Mouse (Mus musculus) embryonic facial prominence, embryonic 14.5 days (tissue): ENCODE measurements around the gene Apbb2. TPM values are rescaled to one million over a fixed set of nuclear protein-coding genes. Genes with fewer than 3 reads are reported as not detected.

Experiments
- ATAC-seq: fragments of 200-750 bp; cut with Nextera tagmentation; 2 replicates; pipeline ENCODE4 v1.8.0; 2017; ENCODE audit warnings: low read depth, moderate number of reproducible peaks, moderate TSS enrichment
- DNase-seq: peaks from one replicate; pipeline ENCODE4 v3.0.0-alpha.2; 2015; ENCODE audit warnings: low spot score
- H3K27ac ChIP-seq: fragments of 300-500 bp; sonication (generic); replicated peaks from 2 replicates; pipeline ENCODE4 v1.5.1; 2014; ENCODE audit warnings: low read depth, mild to moderate bottlenecking, low read length, moderate library complexity
- H3K27me3 ChIP-seq: fragments of 300-500 bp; sonication (generic); replicated peaks from 2 replicates; pipeline ENCODE4 v1.6.1; 2014; ENCODE audit warnings: low read length; ENCODE audit not compliant: control insufficient read depth, insufficient read depth
- H3K36me3 ChIP-seq: fragments of 300-500 bp; sonication (generic); 2 replicates; pipeline ENCODE4 v1.6.1; 2014; ENCODE audit warnings: low read length, mixed read lengths; ENCODE audit not compliant: control insufficient read depth, insufficient read depth
- H3K4me1 ChIP-seq: fragments of 300-500 bp; sonication (generic); 2 replicates; pipeline ENCODE4 v1.6.1; 2014; ENCODE audit warnings: antibody characterized with exemption, low read length; ENCODE audit not compliant: control insufficient read depth, insufficient read depth
- H3K4me2 ChIP-seq: fragments of 300-500 bp; sonication (generic); 2 replicates; pipeline ENCODE4 v1.6.1; 2014; ENCODE audit warnings: low read depth, mild to moderate bottlenecking, low read length, moderate library complexity, mixed read lengths
- H3K4me3 ChIP-seq: fragments of 300-500 bp; sonication (generic); 2 replicates; pipeline ENCODE4 v1.5.1; 2014; ENCODE audit warnings: low read depth, mild to moderate bottlenecking, low read length
- H3K9ac ChIP-seq: fragments of 300-500 bp; sonication (generic); 2 replicates; pipeline ENCODE4 v1.6.1; 2014; ENCODE audit warnings: low read depth, mild to moderate bottlenecking, low read length, moderate library complexity, mixed read lengths
- H3K9me3 ChIP-seq: fragments of 300-500 bp; sonication (generic); 2 replicates; pipeline ENCODE4 v1.6.1; 2016; ENCODE audit warnings: low read length; ENCODE audit not compliant: control insufficient read depth
- WGBS: fragments of 180-500 bp; shearing (Covaris S2); extraction: QIAGEN DNeasy Blood & Tissue Kit; methylation state at CpG from one replicate; pipeline ENCODE4 v1.1.7; 2014; 5-methylcytosine and 5-hydroxymethylcytosine counted together
- polyA plus RNA-seq: library from polyadenylated mRNA; unstranded; fragments of >200 nt; fragmentation: Nextera tagmentation; extraction: Ambion mirVana; gene quantifications from 2 replicates; pipeline ENCODE4 v1.2.1, GENCODE M21; 2014

Apbb2 gene
- polyA plus RNA-seq, 1 experiment from 2014 or later = 39.8 TPM

DNA sequence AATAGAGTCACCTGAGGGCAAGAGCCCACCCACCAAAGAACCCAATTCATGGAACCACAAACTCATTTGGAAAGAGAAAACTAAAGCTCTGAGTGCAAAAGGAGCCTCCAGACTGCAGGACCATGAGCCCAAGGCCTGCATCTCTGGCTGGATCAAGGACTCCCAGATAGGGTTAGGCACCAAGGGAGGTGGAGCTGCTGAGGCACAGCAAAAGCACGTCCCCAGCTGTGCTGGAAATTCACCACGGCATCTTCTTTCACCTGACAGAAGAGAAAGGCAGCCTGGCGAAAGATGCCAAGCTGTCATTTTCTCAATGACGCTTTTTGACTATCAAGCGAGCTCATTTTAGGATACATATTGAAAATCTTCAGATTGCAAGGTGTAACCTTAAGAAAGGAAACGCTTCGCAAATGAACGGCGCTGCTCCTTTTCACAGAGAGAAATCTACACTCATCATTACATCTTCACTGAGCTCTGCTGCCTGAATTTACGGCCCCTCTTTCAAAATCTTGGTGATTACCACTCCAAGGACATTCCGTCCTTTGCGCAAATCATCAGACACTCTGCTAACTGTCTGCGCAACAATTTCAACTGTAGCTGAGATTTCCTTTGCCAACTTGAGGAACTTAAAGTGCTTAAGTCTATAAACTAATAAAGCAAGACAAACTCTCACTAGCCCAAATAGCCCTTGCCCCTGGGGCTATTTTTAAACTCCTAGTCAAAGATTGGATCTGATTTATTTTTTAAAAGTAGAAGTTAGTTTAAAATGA, 46.3 kb downstream of the Apbb2 start:
- no peaks in the 10 kb centered on the region for H3K27me3 ChIP-seq
- no peak for DNase-seq
- H3K27ac ChIP-seq = no peak overlapping the region

DNA sequence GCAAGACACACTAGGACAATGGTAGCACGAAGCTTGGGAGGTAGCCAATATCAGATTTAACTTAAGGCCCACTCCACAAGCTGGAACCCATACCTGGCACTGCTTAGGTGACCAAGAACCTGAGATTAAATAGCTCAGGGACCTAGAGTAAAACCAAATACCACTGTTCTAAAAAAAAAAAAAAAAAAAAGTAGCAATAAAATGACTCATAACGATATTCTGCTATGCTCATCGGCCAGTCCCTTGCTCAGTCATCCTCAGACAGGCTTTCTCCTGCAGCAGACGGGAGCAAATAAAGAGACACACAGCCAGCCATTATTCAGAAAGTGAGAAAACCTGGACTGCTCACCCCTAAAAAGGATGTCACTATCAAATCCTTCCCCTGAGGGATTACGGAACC, 47.9 kb downstream of the Apbb2 start:
- H3K27me3 ChIP-seq = no peaks in the 10 kb centered on the region
- no peak overlapping the region for H3K4me3 ChIP-seq
- H3K9me3 ChIP-seq = no peaks in the 10 kb centered on the region
- H3K36me3 ChIP-seq = no peaks in the 10 kb centered on the region
- no peak overlapping the region for H3K4me2 ChIP-seq
- H3K27ac ChIP-seq = no peak overlapping the region
- H3K4me1 ChIP-seq = no peaks in the 10 kb centered on the region; the same call in 1 of the 2 replicates
- H3K9ac ChIP-seq = no peak overlapping the region
- DNase-seq (no peak), ATAC-seq (no peak)
- 93% methylated on average over 5 of the region's 5 CpGs for WGBS

More for the DNA sequence above, 46.3 kb downstream of the Apbb2 start:
- Histone ChIP-seq H3K4me2 (no peak overlapping the region), H3K36me3 (no peaks in the 10 kb centered on the region), H3K4me1 (peaks cover 6% of the 10 kb centered on the region), H3K9ac (no peak overlapping the region), H3K4me3 (no peak overlapping the region), H3K9me3 (no peaks in the 10 kb centered on the region)
- 75% methylated on average over 13 of the region's 13 CpGs for WGBS
- no peak for ATAC-seq

DNA sequence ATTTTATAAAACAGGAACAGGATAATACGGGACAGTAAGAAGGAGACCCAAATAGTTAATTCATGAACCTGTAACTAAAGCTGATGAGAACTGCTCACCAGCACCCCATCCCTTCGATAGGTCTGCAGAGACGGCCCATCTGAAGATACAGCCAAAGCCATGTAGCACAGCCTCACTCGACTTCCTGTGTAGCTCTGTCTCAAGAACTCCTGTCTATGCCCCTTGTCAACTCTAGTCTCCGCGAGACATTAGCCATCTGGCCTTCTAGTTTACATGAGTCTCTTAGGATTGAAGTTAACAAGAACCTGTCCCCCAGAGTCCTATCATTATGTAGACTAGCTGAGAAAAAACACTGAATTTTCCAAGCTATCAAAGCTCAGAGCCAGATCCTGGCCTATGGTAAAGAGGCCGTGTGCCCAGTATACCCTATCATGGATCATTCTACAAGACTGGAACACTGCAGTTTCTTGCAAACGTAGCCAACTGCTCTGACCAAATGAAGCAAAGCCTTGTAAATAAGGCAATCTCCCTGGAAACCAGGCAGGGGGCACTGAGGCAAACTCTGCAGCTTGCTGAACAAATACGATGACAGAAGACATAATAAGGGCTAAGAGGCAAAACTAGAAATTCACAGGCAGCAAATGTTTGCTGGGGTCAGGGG, 49.3 kb downstream of the Apbb2 start:
- Histone ChIP-seq H3K4me2 (no peak overlapping the region), H3K36me3 (no peaks in the 10 kb centered on the region), H3K9ac (no peak overlapping the region), H3K27me3 (no peaks in the 10 kb centered on the region), H3K4me3 (no peak overlapping the region), H3K4me1 (no peaks in the 10 kb centered on the region; the same call in 1 of the 2 replicates), H3K9me3 (no peaks in the 10 kb centered on the region), H3K27ac (no peak overlapping the region)
- WGBS = 54% methylated on average over 9 of the region's 9 CpGs
- DNase-seq = no peak
- no peak for ATAC-seq

DNA sequence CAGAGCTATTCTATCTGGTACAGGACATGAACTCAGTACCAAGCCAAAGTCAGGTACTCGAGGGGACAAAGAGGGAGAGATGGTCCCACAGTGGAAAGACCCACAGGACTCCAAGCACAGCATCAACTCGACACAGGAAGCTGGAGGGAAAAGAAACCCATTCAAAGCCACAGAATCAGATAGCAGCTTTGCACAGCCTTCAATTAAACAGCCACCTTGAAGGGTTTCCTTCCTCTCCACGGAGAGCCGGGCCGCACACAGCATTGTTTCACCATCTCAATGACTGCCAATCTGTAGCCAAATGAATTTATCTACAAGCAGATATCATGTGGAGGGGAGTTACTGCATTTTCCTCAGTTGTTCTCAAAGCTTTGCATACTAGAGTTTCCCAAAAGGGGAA, 50.6 kb downstream of the Apbb2 start:
- ATAC-seq (no peak), DNase-seq (no peak)
- Histone ChIP-seq H3K27me3 (no peaks in the 10 kb centered on the region), H3K4me3 (no peak overlapping the region), H3K27ac (no peak overlapping the region), H3K36me3 (no peaks in the 10 kb centered on the region), H3K4me2 (no peak overlapping the region), H3K9me3 (no peaks in the 10 kb centered on the region), H3K4me1 (no peaks in the 10 kb centered on the region; the same call in 1 of the 2 replicates), H3K9ac (no peak overlapping the region)
- 62% methylated on average over 5 of the region's 5 CpGs for WGBS

DNA sequence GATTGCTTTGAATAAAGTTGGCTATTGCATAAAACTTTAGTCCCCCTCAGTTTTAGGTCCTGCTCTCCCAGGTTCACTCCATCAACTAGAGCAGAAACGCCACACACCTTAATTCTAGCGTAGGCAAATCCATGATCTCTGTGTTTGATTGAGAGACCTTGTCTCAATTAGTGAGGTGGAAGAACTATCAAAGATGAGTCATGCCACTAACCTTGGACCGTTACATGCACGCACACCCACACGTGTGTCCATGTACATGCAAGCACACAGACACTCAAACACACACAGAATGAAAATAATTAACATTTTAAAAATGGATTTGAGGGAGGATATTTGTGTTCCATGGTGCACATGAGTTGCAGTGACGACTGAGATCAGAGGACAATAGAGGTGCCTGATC, 51.2 kb downstream of the Apbb2 start:
- Histone ChIP-seq H3K9ac (no peak overlapping the region), H3K36me3 (no peaks in the 10 kb centered on the region), H3K4me1 (no peaks in the 10 kb centered on the region), H3K27me3 (no peaks in the 10 kb centered on the region), H3K27ac (no peak overlapping the region), H3K4me2 (no peak overlapping the region), H3K4me3 (no peak overlapping the region), H3K9me3 (no peaks in the 10 kb centered on the region)
- DNase-seq (no peak), ATAC-seq (no peak)
- WGBS = 89% methylated on average over 6 of the region's 6 CpGs

DNA sequence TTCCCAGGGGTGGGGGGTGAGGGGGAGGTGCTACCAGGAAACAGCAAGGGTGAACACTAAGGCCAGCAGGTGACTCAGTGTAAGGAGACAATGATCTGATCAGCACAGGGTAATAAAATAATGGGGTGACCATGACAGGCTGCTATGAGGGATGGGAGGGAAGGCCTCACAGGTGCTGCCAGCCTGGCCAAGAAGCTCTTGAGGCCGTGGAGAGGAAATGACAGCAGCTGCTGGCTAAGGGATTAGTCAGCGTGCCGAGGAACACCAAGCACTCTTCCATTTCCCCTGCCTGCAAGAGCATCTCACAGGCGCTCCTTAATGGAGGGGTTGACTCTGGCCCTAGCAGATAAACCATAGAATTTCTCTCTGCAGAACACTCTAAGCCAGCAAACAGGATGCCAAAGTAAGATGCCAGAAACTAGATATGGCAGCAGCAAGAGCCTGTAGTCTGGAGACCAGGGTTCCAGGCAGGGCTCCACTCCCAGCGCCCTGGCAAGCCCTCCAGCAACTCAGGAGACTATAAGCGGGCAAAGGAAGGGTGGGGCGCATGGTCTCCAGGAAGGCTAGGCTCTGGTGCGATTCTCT, 58.9 kb downstream of the Apbb2 start:
- no peak overlapping the region for H3K9ac ChIP-seq
- no peak overlapping the region for H3K4me3 ChIP-seq
- peaks cover 5% of the 10 kb centered on the region; the same call in 1 of the 2 replicates for H3K9me3 ChIP-seq
- ATAC-seq = peak; percentile 33; the same call in 1 of the 2 replicates
- H3K27me3 ChIP-seq = no peaks in the 10 kb centered on the region
- H3K27ac ChIP-seq = no peak overlapping the region
- H3K4me1 ChIP-seq = peaks cover 11% of the 10 kb centered on the region; the same call in 1 of the 2 replicates
- DNase-seq = peak; percentile 65
- H3K4me2 ChIP-seq = no peak overlapping the region
- WGBS = 70% methylated on average over 7 of the region's 8 CpGs
- H3K36me3 ChIP-seq = no peaks in the 10 kb centered on the region

DNA sequence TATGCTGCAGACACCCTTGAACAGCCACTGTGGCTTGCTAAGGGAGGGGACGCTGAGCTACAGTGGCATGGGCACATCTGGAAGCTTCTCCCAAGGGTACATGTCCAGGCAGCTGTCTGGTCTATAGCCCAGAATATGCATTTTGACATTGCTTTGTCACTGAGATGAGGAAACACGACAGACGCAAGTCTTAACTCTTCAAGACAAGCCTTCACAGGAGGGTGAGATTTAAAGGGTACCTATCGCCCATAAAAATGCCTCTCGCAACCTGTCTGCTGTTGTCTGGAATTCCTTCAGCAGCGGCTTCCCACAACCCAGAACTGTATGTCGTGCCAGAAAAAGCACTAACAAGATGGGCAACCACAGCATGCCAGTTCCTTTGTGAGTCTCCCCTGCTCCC, 60.5 kb downstream of the Apbb2 start:
- no peak for DNase-seq
- no peaks in the 10 kb centered on the region for H3K36me3 ChIP-seq
- H3K9ac ChIP-seq = no peak overlapping the region
- H3K4me1 ChIP-seq = peaks cover 11% of the 10 kb centered on the region; the same call in 1 of the 2 replicates
- peaks cover 5% of the 10 kb centered on the region; the same call in 1 of the 2 replicates for H3K9me3 ChIP-seq
- no peaks in the 10 kb centered on the region for H3K27me3 ChIP-seq
- no peak overlapping the region for H3K4me2 ChIP-seq
- no peak overlapping the region for H3K4me3 ChIP-seq
- no peak overlapping the region for H3K27ac ChIP-seq
- ATAC-seq = no peak
- WGBS = 89% methylated on average over 7 of the region's 7 CpGs

DNA sequence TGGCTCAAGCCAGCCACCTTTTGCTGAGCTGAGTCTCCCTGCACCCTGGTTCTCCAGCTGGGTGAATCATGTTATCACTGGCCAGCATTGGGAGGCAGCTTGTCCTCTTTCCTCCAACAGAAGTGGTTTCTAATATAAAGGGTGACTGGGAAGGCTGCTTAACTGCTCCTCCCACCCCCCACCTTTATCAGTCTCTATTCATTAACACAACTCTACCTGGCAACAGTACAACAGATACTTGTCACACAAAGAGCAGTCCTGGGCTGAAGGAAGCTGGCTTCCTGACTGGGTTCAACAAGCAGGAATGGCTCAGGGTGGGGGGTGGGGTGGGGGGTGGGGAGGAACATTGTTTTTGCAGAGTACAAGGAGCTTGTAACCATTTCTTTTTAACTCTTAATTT, 64.7 kb downstream of the Apbb2 start:
- H3K9ac ChIP-seq = no peak overlapping the region
- ATAC-seq (no peak), DNase-seq (no peak)
- peak overlapping the region; percentile 39; the same call in 1 of the 2 replicates for H3K27ac ChIP-seq
- no peak overlapping the region for H3K4me3 ChIP-seq
- H3K36me3 ChIP-seq = no peaks in the 10 kb centered on the region
- 0 out of 2 replicates have a peak, but pooled peaks cover 3% of the 10 kb centered on the region for H3K4me1 ChIP-seq
- H3K9me3 ChIP-seq = peaks cover 5% of the 10 kb centered on the region; the same call in 1 of the 2 replicates
- no peak overlapping the region for H3K4me2 ChIP-seq
- H3K27me3 ChIP-seq = no peaks in the 10 kb centered on the region
